Mouse (Mus musculus): ENCODE results near the gene Olfr1161.
"Not testable (repeated sequence)": the region's sequence is repeated elsewhere in the genome, so short reads cannot be mapped to it uniquely, and the experiment has no call there.

Gene Olfr1161

DNA sequence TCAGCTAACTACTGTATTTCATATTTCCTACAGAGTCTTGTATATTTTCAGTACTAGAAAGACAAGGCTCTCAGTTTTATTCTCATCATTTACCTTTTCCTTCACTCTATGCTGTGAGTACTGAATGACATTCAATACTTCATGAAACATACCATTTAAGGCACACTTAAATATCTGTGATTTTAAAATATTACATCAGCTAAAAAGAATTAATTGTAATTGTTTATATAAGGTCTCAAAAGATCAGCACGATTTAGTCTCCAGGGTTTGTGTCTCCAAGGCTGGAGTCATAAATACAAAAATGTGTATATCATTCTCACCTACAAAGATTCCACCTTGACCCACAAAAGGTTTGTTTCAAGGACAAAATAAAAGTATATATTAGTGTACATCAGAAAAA is at the start of gene Olfr1161:
TSS of gene Olfr1161 (plus strand) at position 301 of the 400 bp plus-strand sequence.
- not testable (repeated sequence) for DNase-seq

DNA sequence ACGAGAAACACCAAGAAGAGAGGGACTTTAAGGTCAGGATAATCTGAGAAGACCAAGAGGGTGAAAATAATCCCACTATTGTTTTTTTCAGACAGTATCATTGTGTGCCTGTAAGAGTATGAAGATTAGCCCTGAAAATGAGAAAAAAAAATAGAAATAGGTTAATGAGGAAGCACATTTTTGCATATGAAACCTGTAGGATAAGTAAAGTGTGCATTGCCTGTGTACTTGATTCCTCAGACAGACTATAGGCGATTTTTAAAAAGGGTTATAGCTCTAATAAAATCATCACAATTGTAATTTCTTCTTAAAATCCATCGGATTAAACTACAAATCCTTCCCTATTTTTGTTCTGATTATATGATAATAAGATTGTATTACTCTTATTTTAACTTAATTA is 48.0 kb upstream of the Olfr1161 start, which contains the start of gene Olfr74:
TSS of gene Olfr74 (minus strand) at position 101 of the 400 bp plus-strand sequence.
- no peak for DNase-seq

DNA sequence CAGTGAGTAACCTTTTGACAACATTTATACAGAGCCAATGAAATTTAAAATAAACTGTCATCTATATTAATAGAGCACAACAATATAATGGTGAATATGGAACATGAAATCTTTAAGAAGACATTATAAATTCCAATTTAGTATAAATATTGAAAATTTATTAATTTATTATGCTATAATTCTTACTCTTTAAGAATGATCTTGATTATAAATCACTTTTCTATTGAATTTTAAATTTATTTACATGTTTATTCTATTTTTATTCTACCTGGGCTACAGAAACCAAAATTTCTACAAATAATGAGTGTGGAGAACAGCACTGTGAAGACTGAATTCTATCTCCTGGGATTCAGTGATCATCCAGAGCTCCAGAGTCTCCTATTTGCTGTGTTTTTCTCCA is 32.8 kb upstream of the Olfr1161 start, which contains the start of gene Olfr1158:
TSS of gene Olfr1158 (plus strand) at position 301 of the 400 bp plus-strand sequence.
- DNase-seq = no peak

DNA sequence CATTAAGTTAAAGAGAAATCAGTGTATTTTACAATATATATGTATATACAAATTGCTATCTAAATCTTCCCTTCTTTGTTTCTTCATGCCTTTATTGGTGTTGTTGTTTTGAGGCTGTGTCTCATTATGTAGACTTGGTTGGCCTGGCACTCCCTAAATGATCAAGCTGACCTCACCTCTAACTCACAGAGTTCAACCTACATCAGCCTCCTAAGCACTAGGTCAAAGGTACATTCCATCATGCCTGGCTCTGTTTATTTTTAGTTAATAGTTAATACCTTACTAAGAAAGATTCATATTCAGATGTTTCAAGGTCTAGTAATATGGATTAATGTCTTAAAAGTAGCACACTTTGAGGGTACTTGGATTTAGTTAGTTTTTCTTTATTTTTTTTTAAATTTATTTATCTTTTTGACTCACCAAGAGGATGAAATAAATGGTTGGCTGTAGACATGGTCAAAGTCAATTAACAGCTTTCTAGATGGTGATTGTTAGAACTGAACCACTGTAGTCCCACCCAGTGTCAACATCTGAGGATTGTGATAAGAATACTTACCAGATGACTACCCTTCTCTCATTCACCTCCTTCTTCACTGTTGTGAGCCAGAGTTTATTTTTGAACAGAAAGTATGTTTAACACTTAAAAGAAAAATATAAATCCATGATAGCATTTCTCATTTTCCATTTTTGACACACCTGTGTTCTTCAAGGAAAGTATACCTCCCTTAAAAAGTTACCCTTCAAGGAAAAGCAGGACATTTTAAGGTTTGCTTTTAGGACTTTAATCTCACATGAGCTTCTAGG is 14.9 kb upstream of the Olfr1161 start, which contains the start of gene Olfr1160:
TSS of gene Olfr1160 (minus strand) at position 754 of the 804 bp plus-strand sequence.
- DNase-seq = no peak

DNA sequence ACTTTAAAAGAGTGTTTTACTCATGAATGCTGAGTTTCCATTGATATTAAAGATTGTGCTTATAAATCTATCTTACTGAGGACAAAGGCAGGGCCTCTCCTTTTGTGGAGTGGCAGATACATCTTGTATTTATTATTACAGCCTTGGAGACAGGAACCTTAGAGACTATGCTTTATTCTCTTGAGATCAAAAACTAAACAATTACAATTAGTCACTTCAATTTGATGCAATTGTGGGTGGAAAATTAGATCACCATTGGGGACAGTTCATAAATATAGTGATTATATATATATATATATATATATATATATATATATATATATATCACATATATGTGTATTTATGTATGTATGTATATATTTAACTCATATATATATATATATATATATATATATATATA is 15.0 kb downstream of the Olfr1161 start, which contains the start of gene Olfr73:
TSS of gene Olfr73 (minus strand) at position 101 of the 400 bp plus-strand sequence.
- DNase-seq = no peak

DNA sequence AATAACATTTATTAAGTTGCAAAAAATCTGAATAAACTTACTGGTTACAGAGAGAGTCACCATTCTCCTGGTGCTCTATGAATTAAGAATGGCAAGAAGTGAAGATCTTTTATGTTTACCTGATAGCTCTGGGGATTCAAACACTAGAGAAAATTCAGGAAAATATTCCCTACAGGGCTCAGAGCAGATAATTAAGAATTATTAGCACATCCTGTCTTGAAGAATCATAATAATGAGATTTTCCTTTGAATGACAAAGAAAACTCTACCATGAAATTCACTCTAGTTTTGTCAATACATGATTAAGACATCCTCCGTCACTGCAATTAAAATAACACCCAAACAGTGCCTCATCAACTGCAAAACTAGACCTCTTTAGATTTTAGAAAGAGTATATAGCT is 28.5 kb downstream of the Olfr1161 start, which contains the start of gene Olfr1162:
TSS of gene Olfr1162 (minus strand) at position 101 of the 400 bp plus-strand sequence.
- DNase-seq = no peak

DNA sequence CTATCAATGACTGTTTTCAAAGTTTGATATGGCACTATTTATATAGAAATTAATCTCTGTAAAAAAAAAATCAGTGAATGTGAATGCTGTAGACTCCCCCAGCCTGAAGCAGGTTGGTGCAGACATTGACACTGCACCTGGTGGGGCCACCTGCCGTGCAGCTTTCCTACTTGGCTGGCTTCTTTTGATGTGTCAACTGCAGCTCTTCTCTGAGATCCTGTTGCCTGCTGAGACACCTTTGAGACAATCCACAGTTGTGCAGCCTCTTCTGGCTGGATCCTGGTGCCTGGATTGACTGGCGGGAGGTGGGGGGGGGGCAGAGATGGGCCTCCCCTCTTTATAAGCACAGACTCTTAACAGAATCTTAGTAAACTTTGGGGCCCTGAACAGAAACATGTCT is 41.0 kb downstream of the Olfr1161 start:
- no peak for DNase-seq

DNA sequence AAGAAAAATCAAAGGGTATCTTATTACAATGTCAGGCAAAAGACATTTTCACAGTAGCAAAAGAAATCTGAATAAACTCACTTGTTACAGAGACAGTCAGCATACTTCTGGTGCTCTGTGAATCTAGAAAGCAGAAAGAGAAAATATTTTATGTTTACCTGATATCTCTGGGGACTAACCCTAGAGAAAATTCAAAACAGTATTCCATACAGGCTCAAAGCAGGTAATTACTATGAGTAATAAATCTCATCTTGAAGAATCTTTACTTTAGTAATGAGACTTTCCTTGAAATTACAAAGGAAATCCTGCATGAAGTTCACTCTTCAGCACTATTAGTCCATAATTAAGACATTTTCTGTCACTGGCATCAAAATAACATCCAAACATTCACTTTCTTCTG is 49.2 kb downstream of the Olfr1161 start, which contains the start of gene Olfr1163:
TSS of gene Olfr1163 (minus strand) at position 101 of the 400 bp plus-strand sequence.
- DNase-seq = no peak

All from lung, postnatal 10 days (tissue).